Mouse (Mus musculus): ENCODE results near the gene Frmpd2.

- TF ChIP-seq CTCF (IDR thresholded peaks at IDR 0.05; ENCODE audit: low read depth, low read length) (no peak), GATA1 (IDR thresholded peaks at IDR 0.05; ENCODE audit: borderline replicate concordance, low read length) (no peak), TAL1 (conservative IDR thresholded peaks at IDR 0.05; ENCODE audit: low read depth, low read length) (no peak)
These were observed 23.7 kb downstream of the Frmpd2 start for GRCm38 (mm10) chr14:33495226-33495625.
